Mouse (Mus musculus): Measurements from ENCODE around the gene Hsf5. TPM values are rescaled to one million over a fixed set of nuclear protein-coding genes. Genes with fewer than 3 reads are reported as not detected.

The Hsf5 gene
- total RNA-seq, 2 experiments from 2014 or later = 0.10 to 0.17 TPM

DNA sequence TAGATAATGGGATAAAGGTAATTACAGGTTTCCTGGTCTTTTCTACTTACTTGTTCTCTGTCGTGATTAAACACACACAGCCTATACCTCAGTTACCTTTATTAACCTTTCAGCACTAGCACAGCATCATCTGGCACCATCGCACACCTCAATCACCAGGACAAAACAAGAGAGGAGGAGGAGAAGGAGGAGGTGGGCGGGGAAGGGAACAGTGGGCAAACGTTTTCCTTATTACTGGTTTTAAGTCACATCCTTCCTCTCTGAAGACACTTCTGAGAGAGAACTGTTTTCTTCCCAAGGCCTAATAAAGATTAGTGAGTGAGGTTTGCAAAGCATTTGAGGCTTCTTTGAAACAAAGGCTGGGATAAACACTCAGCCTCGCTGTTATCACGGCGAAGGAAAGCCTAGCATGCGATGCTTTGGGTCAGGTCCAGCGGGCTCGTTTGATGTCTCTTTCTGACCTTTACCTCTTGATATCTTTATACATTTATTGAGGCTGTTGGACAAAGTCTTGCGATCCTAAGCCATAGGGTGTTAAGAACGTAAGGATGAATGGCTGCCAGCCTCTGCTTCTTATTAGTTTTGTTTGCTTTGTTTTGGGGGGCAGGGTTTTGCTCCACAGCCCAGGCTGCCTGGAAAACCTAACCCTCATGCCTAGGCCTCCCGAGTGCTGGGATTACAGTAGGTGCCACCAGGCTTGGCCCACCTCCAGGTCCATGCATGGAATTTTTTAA lies 66.0 kb downstream of the Hsf5 start:
- no peak for DNase-seq (ENCODE audit: low spot score in 2 of 2)

DNA sequence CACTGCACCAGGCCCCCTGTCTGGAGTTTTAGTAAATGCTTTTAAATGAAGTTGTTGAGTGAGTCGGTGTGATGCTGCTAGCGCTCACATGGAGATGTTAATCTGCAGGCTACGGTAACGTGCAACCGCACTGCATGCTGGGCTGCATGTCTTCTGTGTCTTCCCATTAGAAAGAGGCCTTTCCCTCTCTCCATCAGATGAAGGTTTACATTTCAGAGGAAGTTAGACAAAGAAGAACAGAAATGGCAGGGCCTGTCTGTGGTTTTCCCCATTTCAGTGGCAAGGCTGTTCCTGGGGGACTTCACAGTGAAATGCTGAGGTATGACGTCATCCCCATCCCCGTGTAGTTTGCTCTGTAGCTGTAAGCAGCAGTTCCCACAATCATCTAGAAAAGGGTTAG lies 69.4 kb downstream of the Hsf5 start:
- no peak for DNase-seq (ENCODE audit: low spot score in 2 of 2)

GRCm38 (mm10) chr11:87687246-87688225 lies 70.6 kb downstream of the Hsf5 start:
- DNase-seq (ENCODE audit: low spot score in 2 of 2) = no peak

DNA sequence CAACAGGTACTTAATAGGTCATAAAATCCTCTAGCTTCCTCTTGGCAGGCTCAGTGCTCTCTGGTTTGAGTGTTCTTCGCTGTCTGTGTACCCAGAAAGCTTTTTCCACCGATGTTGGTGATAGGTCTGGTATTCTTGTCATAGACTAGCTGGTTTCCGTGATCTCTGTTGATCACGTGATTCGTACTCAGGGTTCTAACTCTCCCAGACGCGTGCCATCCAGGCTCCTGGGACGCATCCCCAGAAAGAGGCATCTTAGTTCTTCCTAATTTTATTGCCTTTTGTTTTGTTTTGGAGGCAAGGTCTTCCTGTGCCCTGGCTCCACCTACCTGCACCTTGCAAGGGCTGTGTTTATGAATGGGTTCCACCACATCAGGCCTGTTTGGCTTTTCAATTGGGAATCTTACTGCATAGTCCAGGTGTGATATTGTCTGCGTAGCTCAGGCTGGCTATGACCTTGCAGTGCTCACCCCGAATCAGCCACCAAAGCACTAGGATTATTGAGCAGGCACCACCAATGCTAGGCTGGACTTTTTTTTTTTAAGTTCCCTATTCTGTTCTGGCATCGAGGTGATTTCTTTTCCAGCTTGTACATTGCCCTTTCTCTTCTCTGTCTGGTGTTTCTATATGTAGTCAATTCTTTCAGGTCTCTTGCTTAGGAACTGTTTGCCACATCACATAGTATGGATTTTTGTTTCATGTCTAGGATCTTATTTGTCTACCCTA lies 71.7 kb downstream of the Hsf5 start:
- DNase-seq (ENCODE audit: low spot score in 2 of 2) = no peak

- DNase-seq (ENCODE audit: low spot score in 2 of 2) = no peak
These were observed 72.4 kb downstream of the Hsf5 start for GRCm38 (mm10) chr11:87689402-87689808.

- DNase-seq (ENCODE audit: low spot score in 2 of 2) = no peak
These were observed 73.2 kb downstream of the Hsf5 start for GRCm38 (mm10) chr11:87690054-87690740.

DNA sequence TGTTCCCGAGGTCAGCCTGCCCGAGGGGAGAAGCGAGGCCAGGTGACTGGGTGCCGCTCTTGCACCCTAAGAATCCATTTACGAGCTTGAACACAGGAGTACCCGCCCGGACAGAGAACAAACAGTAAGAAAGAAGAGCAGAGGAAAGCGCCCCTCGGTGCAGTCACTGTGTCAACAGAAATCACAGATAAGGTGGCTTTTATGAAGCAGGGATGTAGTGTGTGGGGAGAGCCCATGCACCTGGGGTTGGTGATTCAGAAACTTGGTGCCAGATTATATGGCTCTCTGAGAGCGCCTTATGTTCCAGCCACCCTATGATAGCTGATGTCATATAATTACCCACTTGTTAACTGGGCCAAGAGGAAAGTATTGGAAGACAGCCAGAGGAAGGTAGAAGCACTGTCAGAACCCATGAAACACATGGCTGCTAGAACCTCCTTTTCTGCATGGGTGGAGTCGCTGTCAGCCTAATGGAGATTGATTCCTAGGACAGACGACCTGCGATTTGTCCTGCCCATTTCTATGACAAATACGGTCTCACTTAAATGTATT lies 80.2 kb downstream of the Hsf5 start:
- DNase-seq (ENCODE audit: low spot score in 2 of 2) = no peak

DNA sequence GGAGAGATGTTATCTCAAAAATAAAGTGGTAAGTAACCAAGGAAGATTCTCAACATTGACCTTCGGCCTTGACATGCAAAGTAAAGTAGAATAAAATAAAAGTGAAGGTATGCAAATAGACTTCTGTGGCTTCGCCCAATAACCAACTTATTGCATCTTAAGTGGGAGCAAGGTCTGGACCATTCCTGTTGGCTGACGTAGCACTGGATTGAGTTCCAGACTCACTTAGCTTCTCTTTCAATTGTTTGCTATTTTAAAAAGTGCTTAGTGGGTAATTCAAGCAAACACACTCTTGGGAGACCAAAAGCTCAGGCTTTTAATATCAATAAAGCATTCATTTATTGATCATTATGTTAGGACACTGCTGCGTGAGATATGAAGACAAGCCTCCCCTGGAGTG lies 81.2 kb downstream of the Hsf5 start:
- DNase-seq (ENCODE audit: low spot score in 2 of 2) = no peak

DNA sequence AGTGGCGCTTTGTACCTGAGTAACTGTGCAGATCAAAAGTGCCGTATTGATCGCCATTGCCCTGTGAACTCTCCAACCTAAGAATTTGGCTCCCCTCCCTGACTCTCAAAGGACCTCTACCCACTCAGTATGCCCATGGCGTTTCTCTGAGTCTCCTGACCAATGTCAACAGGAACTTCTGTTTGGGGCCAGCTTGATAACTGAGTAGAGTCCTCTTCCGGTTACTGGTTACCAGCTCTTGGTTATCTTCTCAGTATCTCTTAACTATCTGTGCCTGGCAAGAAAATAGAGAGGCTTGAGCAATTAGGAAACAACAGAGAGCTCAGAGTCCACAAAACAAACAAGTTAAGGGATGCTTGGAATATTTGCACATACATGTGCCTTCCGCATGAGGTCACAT lies 84.1 kb downstream of the Hsf5 start:
- no peak for DNase-seq (ENCODE audit: low spot score in 2 of 2)

DNA sequence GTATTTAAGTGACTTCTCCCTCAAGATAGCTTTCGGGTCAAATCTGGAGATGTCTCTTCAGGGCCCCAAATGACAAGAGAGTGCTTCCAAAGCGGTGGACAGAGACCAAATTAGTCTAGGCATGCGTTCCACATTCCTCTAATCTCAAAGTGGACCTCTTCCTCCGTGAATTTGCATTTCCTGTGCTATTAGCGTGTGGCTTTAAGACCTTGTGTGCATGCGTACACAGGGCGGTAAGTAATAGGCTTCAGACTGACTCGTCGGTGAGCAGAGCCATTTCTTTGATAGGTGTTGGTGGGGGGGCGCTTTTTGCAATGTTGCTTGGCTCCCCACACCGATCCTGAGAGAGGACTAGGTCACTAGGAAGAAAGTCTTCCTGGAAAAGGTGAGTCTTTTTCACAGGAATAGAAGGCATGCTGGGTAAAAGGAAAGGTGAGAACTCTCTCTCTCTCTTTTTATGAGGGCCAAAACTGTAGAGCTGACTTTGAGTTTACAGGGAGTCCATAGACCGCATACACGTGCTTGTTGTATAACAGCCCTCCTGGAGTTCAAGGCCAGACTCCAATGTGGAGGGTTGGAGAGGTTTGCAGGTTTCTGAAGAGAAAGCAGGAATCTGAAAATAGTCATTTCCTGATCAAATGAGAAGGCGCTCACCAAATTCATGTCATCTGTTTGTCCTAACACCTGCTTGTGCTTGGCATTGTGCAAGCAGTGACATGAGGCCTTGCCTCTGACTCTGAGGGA lies 85.1 kb downstream of the Hsf5 start:
- no peak for DNase-seq (ENCODE audit: low spot score in 2 of 2)

- DNase-seq (ENCODE audit: low spot score in 2 of 2) = no peak
These were observed 86.7 kb downstream of the Hsf5 start for GRCm38 (mm10) chr11:87703654-87704053.

- no peak for DNase-seq (ENCODE audit: low spot score in 2 of 2)
These were observed 87.3 kb downstream of the Hsf5 start for GRCm38 (mm10) chr11:87704289-87704688.

DNA sequence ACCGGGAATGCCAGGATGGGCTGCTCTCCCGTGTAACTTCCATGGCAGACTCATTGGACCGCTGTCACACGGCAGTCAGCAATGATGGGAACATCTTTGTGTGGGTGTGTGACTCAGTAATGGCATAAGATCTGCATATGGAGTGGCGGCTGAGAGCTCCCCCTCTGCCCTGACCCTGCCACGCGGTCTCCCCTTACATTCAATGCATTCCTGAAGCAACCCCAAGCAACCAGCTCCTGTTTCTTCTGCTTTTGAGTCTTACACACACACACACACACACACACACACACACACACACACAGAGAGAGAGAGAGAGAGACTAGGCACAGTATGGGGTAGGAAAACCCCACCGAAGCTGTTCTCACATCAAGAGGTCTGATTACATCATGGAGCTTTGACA lies 90.6 kb downstream of the Hsf5 start:
- no peak for DNase-seq (ENCODE audit: low spot score in 2 of 2)

GRCm38 (mm10) chr11:87708979-87709378 lies 92.0 kb downstream of the Hsf5 start:
- DNase-seq (ENCODE audit: low spot score in 2 of 2) = no peak

Other genes starting within 250 kb of the Hsf5 start
- gene Rad51c, start 212.2 kb upstream of the Hsf5 start, total RNA-seq (2021) = 1 to 10 TPM; 3.9 to 4.6 TPM
- 1 to 10 TPM; 1.0 to 1.3 TPM for gene Tex14, start 212.1 kb upstream of the Hsf5 start, total RNA-seq (2021)
- gene Gm11492, start 50.5 kb upstream of the Hsf5 start, total RNA-seq (2021) = not detected
- gene Sept4, start 48.3 kb upstream of the Hsf5 start, total RNA-seq (2021) = 10 to 100 TPM; 59.0 to 78.8 TPM
- 10 to 100 TPM; 21.5 to 22.4 TPM for gene Mtmr4, start 25.0 kb upstream of the Hsf5 start, total RNA-seq (2021)
- gene Rnf43, start 45.6 kb downstream of the Hsf5 start, total RNA-seq (2021) = under 1 TPM; 0.17 to 0.29 TPM
- 10 to 100 TPM; 52.1 to 55.5 TPM for gene Supt4a, start 120.4 kb downstream of the Hsf5 start, total RNA-seq (2021)
- gene Tspoap1, start 143.4 kb downstream of the Hsf5 start, total RNA-seq (2021) = under 1 TPM; 0.18 to 0.39 TPM
- gene Mpo, start 176.4 kb downstream of the Hsf5 start, total RNA-seq (2021) = under 1 TPM; 0.34 to 0.93 TPM
- not detected for gene Lpo, start 211.1 kb downstream of the Hsf5 start, total RNA-seq (2021)
- gene Mks1, start 236.1 kb downstream of the Hsf5 start, total RNA-seq (2021) = 1 to 10 TPM; 5.3 to 6.6 TPM

Measured in gastrocnemius, postnatal 4 days (tissue).